Mouse (Mus musculus) erythroblast, embryonic 14.5 days (primary cell): ENCODE results near the gene Prkd1.

ENCODE experiments used
- GATA1 ChIP-seq: IDR thresholded peaks from 2 replicates; pipeline ENCODE4 v1.6.1; 2012; ENCODE audit warnings: low read length, inconsistent platforms, mixed read lengths
- TAL1 ChIP-seq: IDR thresholded peaks from 3 replicates; pipeline ENCODE4 v1.6.1; 2012; ENCODE audit warnings: low read length, inconsistent platforms, mixed read lengths

- TF ChIP-seq GATA1 (no peak), TAL1 (no peak)
Observed at GRCm38 (mm10) chr12:50615852-50616251, 33.0 kb downstream of the Prkd1 start.
